Mouse (Mus musculus) stomach, postnatal 0 days (tissue): ENCODE data around the gene Sarnp.

Source experiments
- CTCF ChIP-seq: IDR thresholded peaks from 2 replicates; pipeline ENCODE4 v1.5.1; 2016; ENCODE audit warnings: antibody characterized with exemption, low read depth, mild to moderate bottlenecking, moderate library complexity
- EP300 ChIP-seq: optimal IDR thresholded peaks from 2 replicates; pipeline ENCODE3; 2016; ENCODE audit warnings: antibody characterized with exemption

DNA sequence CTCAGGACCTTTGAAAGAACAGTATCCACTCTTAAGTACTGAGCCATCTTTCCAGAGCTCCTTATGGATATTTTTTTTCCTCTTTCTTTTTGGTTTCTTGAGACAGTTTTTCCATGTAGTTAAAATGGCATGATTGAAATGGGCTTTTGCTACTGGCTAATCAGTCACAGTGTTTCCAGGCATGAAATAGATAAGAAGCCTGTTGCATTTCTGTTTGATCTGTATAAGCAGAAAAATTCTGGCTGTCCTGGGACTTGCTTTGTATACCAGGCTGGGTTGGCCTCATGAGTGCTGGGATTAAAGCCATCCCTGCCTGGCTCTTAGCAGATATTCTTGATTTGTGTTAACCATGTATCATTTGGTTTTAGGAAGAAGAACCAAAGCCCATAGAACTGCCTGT is 22.3 kb downstream of the Sarnp start:
- no peak for TF ChIP-seq CTCF
- TF ChIP-seq EP300 = no peak
